ENCODE assay signal across 17 mouse cellular contexts in genomic region chr9:101005866-101006265, GRCm38 (mm10). TPM values are rescaled to one million over a fixed set of nuclear protein-coding genes. Genes with fewer than 3 reads are reported as not detected.
DNase-seq lines count a peak whose midpoint lies in the region; ATAC-seq and TF ChIP-seq lines count a peak whose summit lies in the region.
"Had no signal": no experiment of that assay in that cellular context is flagged by ENCODE, and none has a peak within 500 bp of the region (broad histone marks: within the 10 kb centered on the region; RNA-seq: fewer than 3 reads in every experiment).

No protein-coding gene starts in this region.

- no peak for TF ChIP-seq CTCF in liver, adult 2 months (IDR thresholded peaks at IDR 0.05; ENCODE audit: low read depth, low read length)

- no peaks in the 10 kb centered on the region for H3K79me2 ChIP-seq in liver, adult 2 months (ENCODE audit: control insufficient read depth, insufficient read depth, low read length)

- H3K4me3 ChIP-seq in liver, adult 2 months (ENCODE audit: insufficient read depth, low read depth, low read length), result no peak overlapping the region
- H3K4me3 ChIP-seq in liver, embryonic 11.5 days (ENCODE audit: low read depth, low read length), result no peak overlapping the region
- H3K4me3 ChIP-seq in stomach, embryonic 16.5 days (replicated peaks; ENCODE audit: low read length), result no peak overlapping the region
- H3K4me3 ChIP-seq: forebrain, embryonic 13.5 days; heart, embryonic 12.5 days; liver, embryonic 12.5 days; midbrain, embryonic 13.5 days had no signal

- intact Hi-C loops in left cerebral cortex, postnatal 4 days (cut with DNase I), result no loop called here

- no peak overlapping the region for H3K9ac ChIP-seq in liver, adult 2 months (ENCODE audit: low read depth, low read length)
- no peak overlapping the region for H3K9ac ChIP-seq in liver, embryonic 11.5 days (ENCODE audit: low read depth, low read length)
- H3K9ac ChIP-seq in stomach, embryonic 16.5 days (ENCODE audit: low read length), result no peak overlapping the region
- H3K9ac ChIP-seq: forebrain, embryonic 13.5 days; heart, embryonic 12.5 days; liver, embryonic 12.5 days; midbrain, embryonic 13.5 days had no signal

- ATAC-seq in liver, embryonic 11.5 days (replicated peaks; ENCODE audit: low FRiP score), result no peak
- no peak for ATAC-seq in stomach, embryonic 16.5 days (ENCODE audit: insufficient read depth, low FRiP score)
- ATAC-seq: CD4-positive, CD25-positive, alpha-beta regulatory T cell, adult 4 months; forebrain, embryonic 13.5 days; hindbrain, embryonic 16.5 days; liver, embryonic 12.5 days; midbrain, embryonic 13.5 days had no signal

- no peak overlapping the region for H3K4me2 ChIP-seq in liver, embryonic 11.5 days
- H3K4me2 ChIP-seq in stomach, embryonic 16.5 days (ENCODE audit: low read depth, low read length), result no peak overlapping the region
- H3K4me2 ChIP-seq: forebrain, embryonic 13.5 days; heart, embryonic 12.5 days; liver, embryonic 12.5 days; midbrain, embryonic 13.5 days had no signal

- H3K27me3 ChIP-seq in liver, adult 2 months (ENCODE audit: control insufficient read depth, insufficient read depth, low read length), result no peaks in the 10 kb centered on the region
- H3K27me3 ChIP-seq in liver, embryonic 11.5 days (replicated peaks; ENCODE audit: control insufficient read depth, insufficient read depth, low read length), result no peaks in the 10 kb centered on the region
- no peaks in the 10 kb centered on the region for H3K27me3 ChIP-seq in stomach, embryonic 16.5 days (ENCODE audit: control insufficient read depth, insufficient read depth, low read length)
- H3K27me3 ChIP-seq: forebrain, embryonic 13.5 days; heart, embryonic 12.5 days; liver, embryonic 12.5 days; midbrain, embryonic 13.5 days had no signal

- no peak overlapping the region for H3K27ac ChIP-seq in liver, adult 2 months (replicated peaks; ENCODE audit: insufficient read depth, low read depth, low read length)
- H3K27ac ChIP-seq in liver, embryonic 11.5 days (ENCODE audit: low read depth, low read length), result no peak overlapping the region
- H3K27ac ChIP-seq in stomach, embryonic 16.5 days (ENCODE audit: low read length), result peak overlapping the region; percentile 50; the same call in 1 of the 2 replicates
- H3K27ac ChIP-seq: forebrain, embryonic 13.5 days; liver, embryonic 12.5 days; midbrain, embryonic 13.5 days had no signal

- peaks cover 4% of the 10 kb centered on the region for H3K36me3 ChIP-seq in liver, adult 2 months (ENCODE audit: control insufficient read depth, insufficient read depth, low read length)
- no peaks in the 10 kb centered on the region for H3K36me3 ChIP-seq in liver, embryonic 11.5 days (ENCODE audit: control insufficient read depth, insufficient read depth, low read length)
- 0 out of 2 replicates have a peak, but pooled peaks cover 5% of the 10 kb centered on the region for H3K36me3 ChIP-seq in stomach, embryonic 16.5 days (ENCODE audit: control insufficient read depth, insufficient read depth, low read length)

- WGBS in liver, adult 2 months, result 66% methylated on average over 4 of the region's 4 CpGs
- 81% methylated on average over 4 of the region's 4 CpGs for WGBS in liver, embryonic 11.5 days
- WGBS in large intestine, adult 2 months, result 30% methylated on average over 4 of the region's 4 CpGs
- 52% methylated on average over 4 of the region's 4 CpGs for WGBS in stomach, embryonic 16.5 days

- H3K4me1 ChIP-seq in liver, adult 2 months (ENCODE audit: control insufficient read depth, insufficient read depth, low read length), result no peaks in the 10 kb centered on the region
- no peaks in the 10 kb centered on the region for H3K4me1 ChIP-seq in liver, embryonic 11.5 days (replicated peaks; ENCODE audit: control insufficient read depth, insufficient read depth, low read length)
- peaks cover 5% of the 10 kb centered on the region; the same call in 1 of the 2 replicates for H3K4me1 ChIP-seq in stomach, embryonic 16.5 days (ENCODE audit: control insufficient read depth, insufficient read depth, low read length)
- H3K4me1 ChIP-seq: forebrain, embryonic 13.5 days; heart, embryonic 12.5 days; liver, embryonic 12.5 days; midbrain, embryonic 13.5 days had no signal

- TF ChIP-seq POLR2A in liver, adult 2 months (IDR thresholded peaks at IDR 0.05; ENCODE audit: extremely low read depth, insufficient read depth, low read length), result no peak

- peaks cover 7% of the 10 kb centered on the region for H3K9me3 ChIP-seq in liver, embryonic 11.5 days (ENCODE audit: control insufficient read depth, low read length)
- H3K9me3 ChIP-seq in stomach, embryonic 16.5 days (replicated peaks; ENCODE audit: control insufficient read depth, low read length), result no peaks in the 10 kb centered on the region
- H3K9me3 ChIP-seq: forebrain, embryonic 13.5 days; midbrain, embryonic 13.5 days had no signal

- peak; percentile 5 for DNase-seq in embryo, embryonic 11 days
- DNase-seq in embryo, embryonic 10.5 days (ENCODE audit: low spot score), result no peak
- peak; percentile 10 for DNase-seq in liver, adult 2 months (ENCODE audit: extremely low read depth, low read depth, low spot score)
- DNase-seq in liver, embryonic 11.5 days (ENCODE audit: low spot score), result no peak
- peak; percentile 52 for DNase-seq in large intestine, adult 2 months (ENCODE audit: low read depth, low spot score)
- DNase-seq in right cerebral cortex, adult 18-20 months, result no peak
- DNase-seq in left cerebral cortex, postnatal 4 days, result no peak
- DNase-seq: cerebellum, adult 9-10 months; layer of hippocampus, postnatal 36 days; right cerebral cortex, postnatal 4 days had no signal

RNA-seq across cellular contexts. Expression of gene Pccb, which starts 28.8 kb away (rescaled TPM):
- total RNA-seq in liver, adult 2 months (2014; rRNA removed), result 118 and 119 TPM in 2 replicates
- 185 and 192 TPM in 2 replicates for polyA plus RNA-seq in liver, adult 2 months (2012; rRNA removed)
- polyA plus RNA-seq in liver, embryonic 11.5 days (2014; fragmentation: Nextera tagmentation; extraction: Ambion mirVana), result 8.7 and 10.2 TPM in 2 replicates
- polyA plus RNA-seq in large intestine, adult 2 months (2012; rRNA removed), result 71.8 and 99.1 TPM in 2 replicates
- polyA plus RNA-seq in stomach, embryonic 16.5 days (2015; fragmentation: Nextera tagmentation; extraction: Ambion mirVana), result 27.7 and 29.1 TPM in 2 replicates
- total RNA-seq in left cerebral cortex, postnatal 4 days (2021), result 10 to 100 TPM; 45.6 to 46.9 TPM

Comparison
In these comparisons a context has a peak if more than half of its experiments do, and no peak if none do; other contexts are left out.
1. DNase-seq: peak in embryo, embryonic 11 days (single experiment), liver, adult 2 months (single experiment) and large intestine, adult 2 months (single experiment); none in embryo, embryonic 10.5 days (single experiment), liver, embryonic 11.5 days (single experiment), right cerebral cortex, adult 18-20 months (single experiment) and left cerebral cortex, postnatal 4 days (single experiment).